ENCODE assay signal across 14 mouse cellular contexts in the genomic region with DNA sequence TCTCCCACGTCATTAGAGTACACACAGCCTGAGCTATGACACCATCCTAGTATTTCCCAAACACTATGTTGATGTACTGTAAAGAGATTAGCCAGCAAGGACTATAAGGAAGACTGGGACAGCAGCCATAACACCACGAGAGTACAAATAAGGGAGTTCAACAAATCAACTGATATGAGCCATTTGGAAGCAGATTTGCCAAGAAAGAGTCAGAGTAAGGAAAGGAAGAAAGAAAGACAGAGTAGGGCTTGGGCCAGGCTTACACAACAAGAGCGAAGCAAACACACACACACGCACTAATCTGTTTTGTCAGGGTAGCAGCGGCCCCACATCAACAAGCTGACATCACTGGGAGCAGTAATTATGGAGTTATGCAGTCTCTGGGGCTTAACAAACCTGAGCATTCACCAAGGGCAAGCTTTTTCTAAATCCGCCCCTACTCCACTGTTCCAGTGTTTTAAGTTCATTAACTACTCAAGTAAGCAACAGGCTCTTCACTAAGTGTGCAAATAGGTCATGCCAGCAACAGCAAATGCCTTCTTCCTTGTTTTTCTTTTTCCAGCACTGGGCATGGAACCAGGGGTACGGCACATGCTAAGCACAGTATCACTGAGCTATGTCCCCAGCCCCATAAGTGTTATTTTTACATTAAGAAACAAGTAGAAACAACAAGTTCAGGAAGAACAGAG.
DNase-seq lines count a peak whose midpoint lies in the region; ATAC-seq lines count a peak whose summit lies in the region.
"Had no signal": no experiment of that assay in that cellular context is flagged by ENCODE, and none has a peak within 500 bp of the region (broad histone marks: within the 10 kb centered on the region; RNA-seq: fewer than 3 reads in every experiment).

No protein-coding gene starts in this region.

- H3K27me3 ChIP-seq in heart, embryonic 10.5 days (ENCODE audit: insufficient read depth, poor library complexity, severe bottlenecking) = no peaks in the 10 kb centered on the region
- no peaks in the 10 kb centered on the region for H3K27me3 ChIP-seq in lung, embryonic 15.5 days
- H3K27me3 ChIP-seq in heart, embryonic 15.5 days = no peaks in the 10 kb centered on the region
- H3K27me3 ChIP-seq in stomach, embryonic 16.5 days (ENCODE audit: control insufficient read depth, insufficient read depth, low read length) = no peaks in the 10 kb centered on the region
- H3K27me3 ChIP-seq: CH12.LX; hindbrain, embryonic 12.5 days had no signal

- intact Hi-C loops in heart, postnatal 25 days (cut with DNase I) = no loop called here

- peak; percentile 14 for DNase-seq in heart, embryonic 10.5 days (ENCODE audit: low spot score)
- no peak for DNase-seq in heart, postnatal 25 days (ENCODE audit: low spot score)
- no peak for DNase-seq in lung, postnatal 10 days
- DNase-seq in cerebellum, adult 9-10 months = no peak
- DNase-seq: cerebellum, postnatal 14 days; left cerebral cortex, postnatal 4 days; right cerebral cortex, adult 18-20 months had no signal

- H3K4me1 ChIP-seq in heart, embryonic 10.5 days = peaks cover 23% of the 10 kb centered on the region
- H3K4me1 ChIP-seq in lung, embryonic 15.5 days = peaks cover 37% of the 10 kb centered on the region
- no peaks in the 10 kb centered on the region; the same call in none of the 2 replicates for H3K4me1 ChIP-seq in heart, embryonic 15.5 days (replicated peaks)
- H3K4me1 ChIP-seq in stomach, embryonic 16.5 days (ENCODE audit: control insufficient read depth, insufficient read depth, low read length) = peaks cover 48% of the 10 kb centered on the region

- peak; percentile 41; the same call in 1 of the 2 replicates for ATAC-seq in lung, embryonic 15.5 days (ENCODE audit: borderline replicate concordance, extremely low read depth, low FRiP score, low TSS enrichment)
- ATAC-seq in heart, embryonic 15.5 days (replicated peaks; ENCODE audit: insufficient number of reproducible peaks, insufficient read depth, low FRiP score, low read depth) = peak; percentile 78
- peak; percentile 61 for ATAC-seq in stomach, embryonic 16.5 days (ENCODE audit: insufficient read depth, low FRiP score)
- no peak for ATAC-seq in granulocyte monocyte progenitor cell, adult 5-6 weeks (replicated peaks; ENCODE audit: poor library complexity, severe bottlenecking)

- no peak overlapping the region for H3K4me2 ChIP-seq in lung, embryonic 15.5 days
- no peak overlapping the region for H3K4me2 ChIP-seq in heart, embryonic 15.5 days
- H3K4me2 ChIP-seq in stomach, embryonic 16.5 days (ENCODE audit: low read depth, low read length) = no peak overlapping the region
- H3K4me2 ChIP-seq: hindbrain, embryonic 12.5 days had no signal

- H3K27ac ChIP-seq in heart, embryonic 10.5 days = no peak overlapping the region; the same call in 1 of the 2 replicates
- H3K27ac ChIP-seq in lung, embryonic 15.5 days = peak overlapping the region; percentile 66
- H3K27ac ChIP-seq in heart, embryonic 15.5 days = peak overlapping the region; percentile 52
- peak overlapping the region; percentile 93 for H3K27ac ChIP-seq in stomach, embryonic 16.5 days (ENCODE audit: low read length)
- H3K27ac ChIP-seq: hindbrain, embryonic 12.5 days had no signal

- no peak overlapping the region for H3K9ac ChIP-seq in lung, embryonic 15.5 days
- no peak overlapping the region for H3K9ac ChIP-seq in heart, embryonic 15.5 days
- no peak overlapping the region for H3K9ac ChIP-seq in stomach, embryonic 16.5 days (ENCODE audit: low read length)
- H3K9ac ChIP-seq: hindbrain, embryonic 12.5 days had no signal

- 73% methylated on average over 7 of the region's 7 CpGs for WGBS in heart, embryonic 10.5 days
- WGBS in lung, embryonic 15.5 days = 48% methylated on average over 7 of the region's 7 CpGs
- 58% methylated on average over 7 of the region's 7 CpGs for WGBS in heart, embryonic 15.5 days
- 45% methylated on average over 7 of the region's 7 CpGs for WGBS in stomach, embryonic 16.5 days

- H3K4me3 ChIP-seq in heart, embryonic 10.5 days = no peak overlapping the region
- H3K4me3 ChIP-seq in lung, embryonic 15.5 days = no peak overlapping the region
- H3K4me3 ChIP-seq in heart, embryonic 15.5 days = no peak overlapping the region
- H3K4me3 ChIP-seq in stomach, embryonic 16.5 days (replicated peaks; ENCODE audit: low read length) = no peak overlapping the region
- H3K4me3 ChIP-seq: erythroblast, embryonic 14.5 days; hindbrain, embryonic 12.5 days had no signal

- no peaks in the 10 kb centered on the region for H3K36me3 ChIP-seq in heart, embryonic 10.5 days
- H3K36me3 ChIP-seq in lung, embryonic 15.5 days = no peaks in the 10 kb centered on the region
- no peaks in the 10 kb centered on the region for H3K36me3 ChIP-seq in heart, embryonic 15.5 days
- H3K36me3 ChIP-seq in stomach, embryonic 16.5 days (ENCODE audit: control insufficient read depth, insufficient read depth, low read length) = no peaks in the 10 kb centered on the region
- H3K36me3 ChIP-seq: hindbrain, embryonic 12.5 days had no signal

- no peaks in the 10 kb centered on the region for H3K9me3 ChIP-seq in heart, embryonic 10.5 days
- H3K9me3 ChIP-seq in lung, embryonic 15.5 days = no peaks in the 10 kb centered on the region
- H3K9me3 ChIP-seq in heart, embryonic 15.5 days (replicated peaks) = no peaks in the 10 kb centered on the region
- H3K9me3 ChIP-seq in stomach, embryonic 16.5 days (replicated peaks; ENCODE audit: control insufficient read depth, low read length) = no peaks in the 10 kb centered on the region
- H3K9me3 ChIP-seq: hindbrain, embryonic 12.5 days had no signal
